Mouse (Mus musculus): Measurements from ENCODE around the gene Cyth2. TPM values are rescaled to one million over a fixed set of nuclear protein-coding genes. Genes with fewer than 3 reads are reported as not detected.

Cyth2 gene
- 99.2 and 105 TPM in 2 replicates for polyA plus RNA-seq (2015; fragmentation: Nextera tagmentation; extraction: Ambion mirVana)

GRCm38 (mm10) chr7:45813787-45814779, at the start of gene Cyth2:
Cyth2 (minus strand) TSS chr7:45814581.
- Histone ChIP-seq H3K4me2 (ENCODE audit: low read length) (peak within 1 kb of the TSS; percentile 70), H3K9me3 (replicated peaks; ENCODE audit: low read length) (no peaks in the 10 kb centered on the region), H3K36me3 (ENCODE audit: insufficient read depth, low read length) (peaks cover 32% of the 10 kb centered on the region), H3K27ac (peak within 1 kb of the TSS; percentile 100), H3K9ac (ENCODE audit: low read depth, low read length) (peak within 1 kb of the TSS; percentile 100), H3K4me3 (replicated peaks; ENCODE audit: low read depth, low read length) (peak within 1 kb of the TSS; percentile 98), H3K27me3 (ENCODE audit: insufficient read depth, low read length) (no peaks in the 10 kb centered on the region), H3K4me1 (replicated peaks; ENCODE audit: insufficient read depth, low read length) (peaks cover 9% of the 10 kb centered on the region)
- ATAC-seq (replicated peaks; ENCODE audit: low FRiP score, low read depth) = peak; percentile 99
- peak; percentile 100 for DNase-seq (ENCODE audit: low spot score)
- WGBS = under 1% methylated on average over 86 of the region's 92 CpGs
- TF ChIP-seq CTCF (IDR thresholded peaks at IDR 0.05; ENCODE audit: low read depth) = peak; percentile 15; the same call in 1 of the 2 replicates

- Histone ChIP-seq H3K9ac (ENCODE audit: low read depth, low read length) (no peak overlapping the region), H3K9me3 (replicated peaks; ENCODE audit: low read length) (no peaks in the 10 kb centered on the region), H3K4me2 (ENCODE audit: low read length) (no peak overlapping the region), H3K27ac (no peak overlapping the region), H3K4me1 (replicated peaks; ENCODE audit: insufficient read depth, low read length) (0 out of 2 replicates have a peak, but pooled peaks cover 1% of the 10 kb centered on the region), H3K4me3 (replicated peaks; ENCODE audit: low read depth, low read length) (no peak overlapping the region), H3K36me3 (ENCODE audit: insufficient read depth, low read length) (no peaks in the 10 kb centered on the region), H3K27me3 (ENCODE audit: insufficient read depth, low read length) (0 out of 2 replicates have a peak, but pooled peaks cover 4% of the 10 kb centered on the region)
- no peak for TF ChIP-seq CTCF (IDR thresholded peaks at IDR 0.05; ENCODE audit: low read depth)
- DNase-seq (ENCODE audit: low spot score) = no peak
- 86% methylated on average over 7 of the region's 7 CpGs for WGBS
- no peak for ATAC-seq (replicated peaks; ENCODE audit: low FRiP score, low read depth)
Measured at GRCm38 (mm10) chr7:45862804-45863203, 48.4 kb upstream of the Cyth2 start.

- H3K4me3 ChIP-seq (replicated peaks; ENCODE audit: low read depth, low read length) = no peak overlapping the region
- no peak overlapping the region for H3K27ac ChIP-seq
- H3K4me2 ChIP-seq (ENCODE audit: low read length) = no peak overlapping the region
- no peaks in the 10 kb centered on the region for H3K9me3 ChIP-seq (replicated peaks; ENCODE audit: low read length)
- DNase-seq (ENCODE audit: low spot score) (no peak), ATAC-seq (replicated peaks; ENCODE audit: low FRiP score, low read depth) (no peak)
- WGBS = 55% methylated on average over 4 of the region's 4 CpGs
- no peak for TF ChIP-seq CTCF (IDR thresholded peaks at IDR 0.05; ENCODE audit: low read depth)
- H3K4me1 ChIP-seq (replicated peaks; ENCODE audit: insufficient read depth, low read length) = 0 out of 2 replicates have a peak, but pooled peaks cover 6% of the 10 kb centered on the region
- H3K36me3 ChIP-seq (ENCODE audit: insufficient read depth, low read length) = no peaks in the 10 kb centered on the region
- H3K9ac ChIP-seq (ENCODE audit: low read depth, low read length) = no peak overlapping the region
- 0 out of 2 replicates have a peak, but pooled peaks cover 4% of the 10 kb centered on the region for H3K27me3 ChIP-seq (ENCODE audit: insufficient read depth, low read length)
Measured at GRCm38 (mm10) chr7:45859008-45859407, 44.6 kb upstream of the Cyth2 start.

- Histone ChIP-seq H3K4me2 (ENCODE audit: low read length) (peak overlapping the region; percentile 63), H3K27me3 (ENCODE audit: insufficient read depth, low read length) (0 out of 2 replicates have a peak, but pooled peaks cover 4% of the 10 kb centered on the region), H3K4me3 (replicated peaks; ENCODE audit: low read depth, low read length) (peak overlapping the region; percentile 25), H3K4me1 (replicated peaks; ENCODE audit: insufficient read depth, low read length) (0 out of 2 replicates have a peak, but pooled peaks cover 6% of the 10 kb centered on the region), H3K9me3 (replicated peaks; ENCODE audit: low read length) (no peaks in the 10 kb centered on the region), H3K27ac (no peak overlapping the region), H3K36me3 (ENCODE audit: insufficient read depth, low read length) (no peaks in the 10 kb centered on the region), H3K9ac (ENCODE audit: low read depth, low read length) (peak overlapping the region; percentile 14; the same call in 1 of the 2 replicates)
- 5% methylated on average over 29 of the region's 30 CpGs for WGBS
- DNase-seq (ENCODE audit: low spot score) (no peak), ATAC-seq (replicated peaks; ENCODE audit: low FRiP score, low read depth) (peak; percentile 14; the same call in 1 of the 2 replicates)
- no peak for TF ChIP-seq CTCF (IDR thresholded peaks at IDR 0.05; ENCODE audit: low read depth)
Measured at GRCm38 (mm10) chr7:45856950-45857901, 42.8 kb upstream of the Cyth2 start.

- H3K27me3 ChIP-seq (ENCODE audit: insufficient read depth, low read length) = no peaks in the 10 kb centered on the region
- H3K4me3 ChIP-seq (replicated peaks; ENCODE audit: low read depth, low read length) = no peak overlapping the region
- no peak for DNase-seq (ENCODE audit: low spot score)
- H3K9ac ChIP-seq (ENCODE audit: low read depth, low read length) = no peak overlapping the region
- 0 out of 2 replicates have a peak, but pooled peaks cover 6% of the 10 kb centered on the region for H3K4me1 ChIP-seq (replicated peaks; ENCODE audit: insufficient read depth, low read length)
- 73% methylated on average over 12 of the region's 12 CpGs for WGBS
- no peak for ATAC-seq (replicated peaks; ENCODE audit: low FRiP score, low read depth)
- no peak for TF ChIP-seq CTCF (IDR thresholded peaks at IDR 0.05; ENCODE audit: low read depth)
- no peak overlapping the region for H3K4me2 ChIP-seq (ENCODE audit: low read length)
- H3K36me3 ChIP-seq (ENCODE audit: insufficient read depth, low read length) = no peaks in the 10 kb centered on the region
- H3K9me3 ChIP-seq (replicated peaks; ENCODE audit: low read length) = no peaks in the 10 kb centered on the region
- H3K27ac ChIP-seq = no peak overlapping the region
Measured at GRCm38 (mm10) chr7:45853089-45853488, 38.7 kb upstream of the Cyth2 start.
